Mouse (Mus musculus) heart, embryonic 15.5 days (tissue): ENCODE results near the gene Fry. TPM values are rescaled to one million over a fixed set of nuclear protein-coding genes. Genes with fewer than 3 reads are reported as not detected.

Source experiments
- ATAC-seq: fragments of 200-750 bp; cut with Nextera tagmentation; replicated peaks from 2 replicates; pipeline ENCODE4 v1.8.0; 2017; ENCODE audit warnings: low read depth, moderate TSS enrichment; ENCODE audit not compliant: insufficient number of reproducible peaks, insufficient read depth, low FRiP score
- H3K27ac ChIP-seq: fragments of 300-500 bp; sonication (generic); 2 replicates; pipeline ENCODE4 v1.5.1; 2015; ENCODE audit warnings: mild to moderate bottlenecking, inconsistent platforms
- H3K27me3 ChIP-seq: fragments of 300-500 bp; sonication (generic); 2 replicates; pipeline ENCODE4 v1.6.1; 2015; ENCODE audit warnings: inconsistent platforms
- H3K36me3 ChIP-seq: fragments of 300-500 bp; sonication (generic); 2 replicates; pipeline ENCODE4 v1.6.1; 2015; ENCODE audit warnings: mild to moderate bottlenecking, inconsistent platforms
- H3K4me1 ChIP-seq: fragments of 300-500 bp; sonication (generic); replicated peaks from 2 replicates; pipeline ENCODE4 v1.6.1; 2015; ENCODE audit warnings: inconsistent platforms
- H3K4me2 ChIP-seq: fragments of 300-500 bp; sonication (generic); 2 replicates; pipeline ENCODE4 v1.6.1; 2015; ENCODE audit warnings: inconsistent platforms, mild to moderate bottlenecking, moderate library complexity
- H3K4me3 ChIP-seq: fragments of 300-500 bp; sonication (generic); 2 replicates; pipeline ENCODE4 v1.5.1; 2015; ENCODE audit warnings: mild to moderate bottlenecking, inconsistent platforms
- H3K9ac ChIP-seq: fragments of 300-500 bp; sonication (generic); 2 replicates; pipeline ENCODE4 v1.6.1; 2015; ENCODE audit warnings: mild to moderate bottlenecking, inconsistent platforms
- H3K9me3 ChIP-seq: fragments of 300-500 bp; sonication (generic); replicated peaks from 2 replicates; pipeline ENCODE4 v1.6.1; 2016; ENCODE audit warnings: inconsistent platforms
- WGBS: fragments of 180-500 bp; shearing (Covaris S2); methylation state at CpG from one replicate; pipeline ENCODE4 v1.1.7; 2015; ENCODE audit warnings: mixed read lengths; 5-methylcytosine and 5-hydroxymethylcytosine counted together
- polyA plus RNA-seq: library from polyadenylated mRNA; unstranded; fragments of >200 nt; fragmentation: Nextera tagmentation; extraction: Ambion mirVana; gene quantifications from 2 replicates; pipeline ENCODE4 v1.2.1, GENCODE M21; 2015

The Fry gene
- polyA plus RNA-seq, 1 experiment from 2014 or later = 30.3 TPM

DNA sequence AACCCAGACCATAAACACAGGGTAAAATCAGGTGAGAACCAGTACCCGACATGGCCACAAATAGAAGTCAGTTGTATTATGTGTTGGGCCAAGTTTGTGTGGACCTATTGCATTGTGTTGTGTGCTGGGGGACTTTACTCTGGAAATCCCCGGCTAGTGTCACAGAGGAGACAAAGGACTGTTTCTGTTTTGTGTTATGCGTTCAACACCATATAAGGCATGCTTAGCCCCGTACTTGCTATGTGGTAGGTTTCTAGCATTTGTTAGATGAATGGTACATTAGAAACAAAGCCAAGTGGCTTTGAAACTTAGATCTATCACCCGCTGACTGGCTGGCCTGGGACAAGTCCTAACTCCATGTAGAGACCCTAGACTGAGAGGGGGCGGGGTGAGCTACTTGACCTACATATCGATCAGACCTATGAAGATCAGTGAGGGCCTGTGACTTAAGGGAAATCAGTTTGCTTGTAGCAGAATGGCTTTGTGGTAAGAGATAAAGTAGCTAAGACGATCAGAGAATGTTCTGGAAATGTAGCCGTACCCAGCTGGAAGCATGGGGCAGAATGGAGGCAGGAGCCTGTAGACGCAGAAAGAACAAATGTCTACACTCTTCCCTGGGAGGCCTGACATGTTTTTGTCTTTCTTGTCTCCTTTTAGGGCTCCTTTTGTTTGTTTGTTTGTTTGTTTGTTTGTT is 105.2 kb downstream of the Fry start:
- H3K9me3 ChIP-seq = no peaks in the 10 kb centered on the region
- H3K9ac ChIP-seq = no peak overlapping the region
- no peaks in the 10 kb centered on the region for H3K36me3 ChIP-seq
- H3K27ac ChIP-seq = no peak overlapping the region
- ATAC-seq = no peak
- H3K4me3 ChIP-seq = no peak overlapping the region
- H3K4me2 ChIP-seq = no peak overlapping the region
- H3K4me1 ChIP-seq = no peaks in the 10 kb centered on the region
- 84% methylated on average over 10 of the region's 10 CpGs for WGBS
- no peaks in the 10 kb centered on the region for H3K27me3 ChIP-seq

GRCm38 (mm10) chr5:150229086-150229485 is 110.6 kb downstream of the Fry start:
- no peak overlapping the region for H3K27ac ChIP-seq
- WGBS = 71% methylated on average over 5 of the region's 5 CpGs
- peaks cover 11% of the 10 kb centered on the region for H3K4me1 ChIP-seq
- no peaks in the 10 kb centered on the region for H3K36me3 ChIP-seq
- H3K4me2 ChIP-seq = no peak overlapping the region
- no peak overlapping the region for H3K4me3 ChIP-seq
- peaks cover 3% of the 10 kb centered on the region for H3K9me3 ChIP-seq
- H3K9ac ChIP-seq = no peak overlapping the region
- ATAC-seq = no peak
- H3K27me3 ChIP-seq = no peaks in the 10 kb centered on the region

DNA sequence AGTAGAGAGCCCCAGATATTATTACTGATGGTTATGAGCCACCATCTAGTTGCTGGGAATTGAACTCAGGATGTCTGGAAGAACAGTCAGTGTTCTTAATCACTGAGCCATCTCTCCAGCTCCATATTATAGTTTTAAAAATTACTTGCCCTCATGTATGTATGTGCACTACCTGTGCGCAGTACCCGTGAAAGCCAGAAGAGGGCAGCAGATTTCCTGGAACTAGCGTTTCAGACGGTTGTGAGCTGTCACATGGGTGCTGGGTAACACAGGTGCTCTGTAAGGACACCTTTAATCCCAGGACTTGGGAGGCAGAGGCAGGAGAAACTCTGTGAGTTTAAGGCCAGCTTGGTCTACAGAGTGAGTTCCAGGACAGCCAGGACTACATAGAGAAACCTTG is 111.3 kb downstream of the Fry start:
- Histone ChIP-seq H3K36me3 (no peaks in the 10 kb centered on the region), H3K4me1 (peaks cover 11% of the 10 kb centered on the region), H3K9ac (no peak overlapping the region), H3K4me3 (no peak overlapping the region), H3K4me2 (no peak overlapping the region), H3K9me3 (peaks cover 3% of the 10 kb centered on the region), H3K27ac (no peak overlapping the region), H3K27me3 (no peaks in the 10 kb centered on the region)
- ATAC-seq = no peak
- WGBS = 93% methylated on average over 4 of the region's 4 CpGs

- Histone ChIP-seq H3K9ac (no peak overlapping the region), H3K4me3 (no peak overlapping the region), H3K4me2 (peak overlapping the region; percentile 9; the same call in 1 of the 2 replicates), H3K9me3 (peaks cover 3% of the 10 kb centered on the region), H3K27me3 (no peaks in the 10 kb centered on the region), H3K36me3 (no peaks in the 10 kb centered on the region), H3K4me1 (peaks cover 13% of the 10 kb centered on the region), H3K27ac (no peak overlapping the region)
- 36% methylated on average over 15 of the region's 21 CpGs for WGBS
- ATAC-seq = 0 out of 2 replicates have a peak, but pooled peaks have one; percentile 20
Observed at GRCm38 (mm10) chr5:150232159-150233150, 114.0 kb downstream of the Fry start.

GRCm38 (mm10) chr5:150233154-150233886 is 114.9 kb downstream of the Fry start:
- 0 out of 2 replicates have a peak, but pooled peaks have one; percentile 44 for ATAC-seq
- Histone ChIP-seq H3K4me3 (no peak overlapping the region), H3K4me1 (peaks cover 13% of the 10 kb centered on the region), H3K27ac (no peak overlapping the region), H3K27me3 (no peaks in the 10 kb centered on the region), H3K36me3 (no peaks in the 10 kb centered on the region), H3K9me3 (peaks cover 3% of the 10 kb centered on the region), H3K9ac (no peak overlapping the region), H3K4me2 (peak overlapping the region; percentile 9; the same call in 1 of the 2 replicates)
- whole genome bisulfite sequencing = 52% methylated on average over 17 of the region's 17 CpGs

GRCm38 (mm10) chr5:150235931-150236330 is 117.5 kb downstream of the Fry start:
- no peaks in the 10 kb centered on the region for H3K36me3 ChIP-seq
- ATAC-seq = no peak
- H3K27ac ChIP-seq = no peak overlapping the region
- no peak overlapping the region for H3K4me2 ChIP-seq
- H3K27me3 ChIP-seq = no peaks in the 10 kb centered on the region
- H3K9ac ChIP-seq = no peak overlapping the region
- H3K4me3 ChIP-seq = no peak overlapping the region
- peaks cover 13% of the 10 kb centered on the region for H3K4me1 ChIP-seq
- H3K9me3 ChIP-seq = no peaks in the 10 kb centered on the region
- 88% methylated on average over 5 of the region's 5 CpGs for WGBS

DNA sequence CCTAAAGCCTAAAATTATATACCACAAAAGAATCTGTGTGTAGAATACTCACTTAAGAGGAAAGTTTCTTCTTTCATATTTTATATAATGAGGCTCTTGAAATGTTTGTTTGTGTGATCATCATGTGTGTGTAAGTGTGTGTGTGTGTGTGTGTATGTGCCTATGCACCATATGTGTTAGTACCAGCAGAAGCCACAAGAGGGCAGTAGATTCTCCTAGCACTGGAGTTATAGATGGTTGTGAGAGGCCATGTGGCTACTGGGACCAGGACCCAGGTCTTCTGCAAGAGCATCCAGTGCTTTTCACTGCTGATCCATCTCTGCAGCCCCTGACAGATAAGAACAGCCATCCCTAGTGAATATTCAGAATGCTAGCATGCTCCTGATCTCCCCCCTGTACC is 118.2 kb downstream of the Fry start:
- H3K9ac ChIP-seq = no peak overlapping the region
- H3K4me1 ChIP-seq = peaks cover 13% of the 10 kb centered on the region
- H3K27ac ChIP-seq = no peak overlapping the region
- ATAC-seq = no peak
- H3K4me3 ChIP-seq = no peak overlapping the region
- H3K4me2 ChIP-seq = no peak overlapping the region
- H3K27me3 ChIP-seq = no peaks in the 10 kb centered on the region
- no peaks in the 10 kb centered on the region for H3K36me3 ChIP-seq
- H3K9me3 ChIP-seq = no peaks in the 10 kb centered on the region

- Histone ChIP-seq H3K27ac (no peak overlapping the region), H3K4me2 (no peak overlapping the region), H3K27me3 (no peaks in the 10 kb centered on the region), H3K4me1 (peaks cover 11% of the 10 kb centered on the region), H3K9ac (no peak overlapping the region), H3K36me3 (no peaks in the 10 kb centered on the region), H3K4me3 (no peak overlapping the region), H3K9me3 (no peaks in the 10 kb centered on the region)
- no peak for ATAC-seq
- WGBS = 93% methylated on average over 9 of the region's 9 CpGs
Observed at GRCm38 (mm10) chr5:150241638-150242037, 123.2 kb downstream of the Fry start.

GRCm38 (mm10) chr5:150246737-150247136 is 128.3 kb downstream of the Fry start:
- WGBS = 94% methylated on average over 3 of the region's 3 CpGs
- Histone ChIP-seq H3K27ac (no peak overlapping the region), H3K9me3 (no peaks in the 10 kb centered on the region), H3K36me3 (no peaks in the 10 kb centered on the region), H3K27me3 (no peaks in the 10 kb centered on the region), H3K4me2 (no peak overlapping the region), H3K4me1 (peaks cover 16% of the 10 kb centered on the region), H3K4me3 (no peak overlapping the region), H3K9ac (no peak overlapping the region)
- no peak for ATAC-seq

DNA sequence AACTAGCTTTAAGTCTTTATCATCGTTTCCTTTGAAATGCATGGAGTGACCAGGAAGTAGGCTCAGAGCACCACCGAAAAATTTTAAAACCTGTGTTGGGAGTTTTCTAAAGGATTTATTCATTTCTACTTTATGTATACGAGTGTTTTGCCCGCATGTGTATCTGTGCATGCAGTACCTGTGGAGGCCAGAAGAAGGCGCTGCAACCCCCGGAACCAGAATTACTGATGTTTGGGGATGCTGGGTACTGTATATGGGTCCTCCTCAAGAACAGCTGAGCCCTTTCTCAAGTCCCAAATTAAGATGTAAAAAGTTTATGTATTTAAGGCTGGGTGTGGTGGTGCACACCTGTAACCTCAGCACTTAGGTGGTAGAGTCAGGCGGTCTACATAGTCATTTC is 139.3 kb downstream of the Fry start:
- H3K9me3 ChIP-seq = no peaks in the 10 kb centered on the region
- H3K4me2 ChIP-seq = no peak overlapping the region
- no peak overlapping the region for H3K27ac ChIP-seq
- no peaks in the 10 kb centered on the region for H3K36me3 ChIP-seq
- no peaks in the 10 kb centered on the region for H3K27me3 ChIP-seq
- no peak overlapping the region for H3K4me3 ChIP-seq
- no peak overlapping the region for H3K9ac ChIP-seq
- no peak for ATAC-seq
- H3K4me1 ChIP-seq = peaks cover 48% of the 10 kb centered on the region
- WGBS = 80% methylated on average over 7 of the region's 7 CpGs
